Mouse (Mus musculus): ENCODE measurements around the gene Cldn34d.

Cldn34d gene

DNA sequence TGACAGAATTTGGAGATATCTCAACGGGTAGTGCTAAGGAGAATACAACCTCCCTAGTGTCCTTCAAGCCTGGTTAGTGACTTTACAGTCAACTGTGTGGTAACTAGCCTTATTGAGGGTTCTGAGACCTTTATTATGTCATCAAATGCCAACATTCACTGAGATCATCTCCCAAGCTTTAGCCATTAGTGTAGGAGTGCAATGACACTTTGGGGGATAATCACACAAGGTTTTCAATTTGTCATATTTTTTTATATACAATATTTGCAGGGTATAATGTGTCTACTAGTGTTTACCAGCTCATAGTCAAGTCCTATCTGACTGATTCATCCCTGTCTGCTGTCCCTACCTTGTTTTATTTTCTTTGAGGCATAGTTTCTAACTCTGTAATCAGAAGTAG, at the start of gene Cldn34d:
TSS of gene Cldn34d (minus strand) at position 101 of the 400 bp plus-strand sequence.
- in situ Hi-C loops (cut with MboI, MseI), result no loop called here

- in situ Hi-C loops (cut with MboI, MseI), result loop anchor here (5.0 kb wide), 1 partner anchor 1511 kb away; the partner anchor contains the start of gene Gab3
Observed at GRCm38 (mm10) chrX:76598459-76599206, 4.1 kb downstream of the Cldn34d start.

All from T-helper 2 cell (primary cell).